Mouse (Mus musculus): ENCODE measurements around the gene Ptgis. TPM values are rescaled to one million over a fixed set of nuclear protein-coding genes. Genes with fewer than 3 reads are reported as not detected.

Ptgis gene
- polyA plus RNA-seq, 1 experiment: 116 TPM

GRCm38 (mm10) chr2:167230554-167230953, 9.8 kb downstream of the Ptgis start:
- Histone ChIP-seq H3K79me2 (ENCODE audit: control insufficient read depth, insufficient read depth) (peaks cover 45% of the 10 kb centered on the region), H3K4me2 (ENCODE audit: low read depth) (no peak overlapping the region), H3ac (ENCODE audit: control insufficient read depth, insufficient read length) (no peak overlapping the region), H3K36me3 (ENCODE audit: control insufficient read depth, insufficient read depth) (no peaks in the 10 kb centered on the region), H3K27me3 (ENCODE audit: control insufficient read depth, insufficient read depth, insufficient read length) (no peaks in the 10 kb centered on the region), H3K4me3 (no peak overlapping the region)
- TF ChIP-seq SRF (IDR thresholded peaks at IDR 0.05; ENCODE audit: control insufficient read depth, insufficient read length, low read depth): no peak

DNA sequence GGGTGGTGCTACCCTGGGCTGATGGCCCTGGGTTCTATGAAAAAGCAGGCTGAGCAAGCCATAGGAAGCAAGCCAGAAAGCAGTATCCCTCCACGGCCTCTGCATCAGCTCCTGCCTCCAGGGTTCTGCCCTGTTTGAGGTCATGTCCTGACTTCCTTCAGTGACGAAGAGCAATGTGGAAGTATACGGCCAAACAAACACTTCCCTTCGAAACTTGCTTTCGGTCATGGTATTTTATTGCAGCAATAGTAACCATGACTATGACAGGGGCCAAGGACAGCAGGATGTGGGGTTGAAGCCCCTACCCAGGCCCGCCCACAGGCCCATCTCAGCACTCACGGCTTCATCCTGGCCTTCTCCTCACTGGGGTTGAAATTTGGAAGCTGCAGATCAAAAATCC, 15.5 kb downstream of the Ptgis start:
- Histone ChIP-seq H3K36me3 (ENCODE audit: control insufficient read depth, insufficient read depth) (no peaks in the 10 kb centered on the region), H3K27me3 (ENCODE audit: control insufficient read depth, insufficient read depth, insufficient read length) (no peaks in the 10 kb centered on the region), H3K4me3 (no peak overlapping the region), H3K79me2 (ENCODE audit: control insufficient read depth, insufficient read depth) (peaks cover 14% of the 10 kb centered on the region), H3K4me2 (ENCODE audit: low read depth) (no peak overlapping the region), H3ac (ENCODE audit: control insufficient read depth, insufficient read length) (no peak overlapping the region)
- no peak for TF ChIP-seq TCF12 (IDR thresholded peaks at IDR 0.05; ENCODE audit: insufficient read depth, poor library complexity, severe bottlenecking)
- TF ChIP-seq REST (IDR thresholded peaks at IDR 0.05; ENCODE audit: insufficient read depth, insufficient read length): no peak
- TF ChIP-seq SRF (IDR thresholded peaks at IDR 0.05; ENCODE audit: control insufficient read depth, insufficient read length, low read depth): no peak
- TF ChIP-seq E2F4 (IDR thresholded peaks at IDR 0.05; ENCODE audit: insufficient read depth): no peak
- no peak for TF ChIP-seq USF1 (IDR thresholded peaks at IDR 0.05; ENCODE audit: low read depth)
- TF ChIP-seq MAX (IDR thresholded peaks at IDR 0.05; ENCODE audit: low read depth): no peak
- TF ChIP-seq CEBPB (IDR thresholded peaks at IDR 0.05; ENCODE audit: insufficient read depth, poor library complexity, severe bottlenecking): no peak
- TF ChIP-seq POLR2AphosphoS2 (IDR thresholded peaks at IDR 0.05; ENCODE audit: insufficient read length, low read depth): no peak

DNA sequence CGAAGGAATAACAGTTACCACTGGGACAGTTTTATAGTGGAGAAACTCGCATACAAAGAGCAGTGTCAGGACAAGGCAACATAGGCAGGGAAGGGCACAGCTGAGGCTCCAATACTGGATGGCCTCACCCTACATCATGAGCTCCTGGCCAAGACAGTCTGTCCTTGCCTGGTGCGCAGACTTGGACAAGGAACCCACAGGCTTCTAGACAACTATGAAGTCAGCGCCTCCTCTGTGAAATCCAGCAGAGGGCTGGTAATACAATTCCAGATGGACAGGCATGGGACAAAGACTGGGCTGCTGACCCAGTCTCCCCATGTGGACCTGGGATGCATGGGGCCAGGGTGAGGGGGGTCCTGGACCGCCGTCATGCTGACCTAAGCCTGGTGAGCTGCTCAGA, 16.2 kb downstream of the Ptgis start:
- H3K4me3 ChIP-seq: no peak overlapping the region

GRCm38 (mm10) chr2:167222152-167222551, 18.3 kb downstream of the Ptgis start:
- no peak for TF ChIP-seq USF1 (IDR thresholded peaks at IDR 0.05; ENCODE audit: low read depth)
- H3K79me2 ChIP-seq (ENCODE audit: control insufficient read depth, insufficient read depth): no peaks in the 10 kb centered on the region
- H3ac ChIP-seq (ENCODE audit: control insufficient read depth, insufficient read length): no peak overlapping the region
- no peaks in the 10 kb centered on the region for H3K27me3 ChIP-seq (ENCODE audit: control insufficient read depth, insufficient read depth, insufficient read length)
- H3K36me3 ChIP-seq (ENCODE audit: control insufficient read depth, insufficient read depth): peaks cover under 1% of the 10 kb centered on the region
- no peak overlapping the region for H3K4me3 ChIP-seq
- H3K4me2 ChIP-seq (ENCODE audit: low read depth): no peak overlapping the region

More for the DNA sequence above, 16.2 kb downstream of the Ptgis start:
- H3ac ChIP-seq (ENCODE audit: control insufficient read depth, insufficient read length): no peak overlapping the region
- no peak overlapping the region for H3K4me2 ChIP-seq (ENCODE audit: low read depth)
- H3K27me3 ChIP-seq (ENCODE audit: control insufficient read depth, insufficient read depth, insufficient read length): no peaks in the 10 kb centered on the region
- no peaks in the 10 kb centered on the region for H3K36me3 ChIP-seq (ENCODE audit: control insufficient read depth, insufficient read depth)
- TF ChIP-seq CEBPB (IDR thresholded peaks at IDR 0.05; ENCODE audit: insufficient read depth, poor library complexity, severe bottlenecking) (no peak), MAX (IDR thresholded peaks at IDR 0.05; ENCODE audit: low read depth) (no peak), REST (IDR thresholded peaks at IDR 0.05; ENCODE audit: insufficient read depth, insufficient read length) (no peak), E2F4 (IDR thresholded peaks at IDR 0.05; ENCODE audit: insufficient read depth) (no peak), POLR2A (IDR thresholded peaks at IDR 0.05; ENCODE audit: insufficient read length, low read depth) (no peak), SRF (IDR thresholded peaks at IDR 0.05; ENCODE audit: control insufficient read depth, insufficient read length, low read depth) (no peak), MYOG (IDR thresholded peaks at IDR 0.05; ENCODE audit: control insufficient read depth in 1 of 3, insufficient read depth in 1 of 3, insufficient read length in 2 of 3, low read depth in 2 of 3) (no peak), POLR2AphosphoS2 (IDR thresholded peaks at IDR 0.05; ENCODE audit: insufficient read length, low read depth) (no peak)
- H3K79me2 ChIP-seq (ENCODE audit: control insufficient read depth, insufficient read depth): peaks cover 9% of the 10 kb centered on the region

DNA sequence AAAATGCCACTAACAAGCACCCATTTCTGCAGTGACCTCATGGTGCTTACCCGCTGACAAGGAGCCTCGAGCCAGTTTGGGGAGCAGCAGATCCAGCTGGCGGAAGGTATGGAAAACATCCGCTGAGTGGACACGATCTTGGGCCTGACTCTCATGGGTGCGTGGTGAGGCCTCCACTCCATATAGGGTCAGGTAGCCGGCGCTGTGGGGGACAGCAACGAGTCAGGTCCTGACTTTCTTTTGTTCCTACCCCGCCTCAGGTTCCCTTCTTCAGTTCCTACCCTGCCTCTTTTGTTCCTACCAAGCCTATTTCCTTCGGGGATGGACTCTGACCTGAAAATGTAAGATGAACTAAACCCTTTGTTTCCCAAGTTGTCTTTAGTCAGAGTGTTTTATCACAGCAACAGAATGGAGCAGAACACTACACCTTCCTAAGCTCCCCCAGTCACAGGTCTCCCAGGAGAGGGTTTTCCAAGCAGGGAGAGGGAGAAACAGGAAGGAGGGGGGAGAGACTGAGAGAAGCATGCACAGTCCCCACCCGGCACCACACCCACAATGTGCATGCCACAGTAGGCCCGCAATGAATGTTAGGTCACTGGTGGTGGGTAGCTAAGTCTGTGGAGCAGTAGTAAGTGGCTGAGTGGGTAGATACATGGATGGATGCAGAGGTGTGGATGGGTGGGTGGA, 19.1 kb downstream of the Ptgis start:
- H3K79me2 ChIP-seq (ENCODE audit: control insufficient read depth, insufficient read depth): no peaks in the 10 kb centered on the region
- H3ac ChIP-seq (ENCODE audit: control insufficient read depth, insufficient read length): no peak overlapping the region
- no peaks in the 10 kb centered on the region for H3K27me3 ChIP-seq (ENCODE audit: control insufficient read depth, insufficient read depth, insufficient read length)
- H3K4me2 ChIP-seq (ENCODE audit: low read depth): no peak overlapping the region
- TF ChIP-seq E2F4 (IDR thresholded peaks at IDR 0.05; ENCODE audit: insufficient read depth) (no peak), SRF (IDR thresholded peaks at IDR 0.05; ENCODE audit: control insufficient read depth, insufficient read length, low read depth) (no peak), REST (IDR thresholded peaks at IDR 0.05; ENCODE audit: insufficient read depth, insufficient read length) (no peak), POLR2AphosphoS2 (IDR thresholded peaks at IDR 0.05; ENCODE audit: insufficient read length, low read depth) (no peak), POLR2A (IDR thresholded peaks at IDR 0.05; ENCODE audit: insufficient read length, low read depth) (no peak), MYOD1 (IDR thresholded peaks at IDR 0.05; ENCODE audit: control insufficient read depth in 1 of 3, insufficient read length in 2 of 3, low read depth in 2 of 3) (no peak), MYOG (IDR thresholded peaks at IDR 0.05; ENCODE audit: control insufficient read depth in 1 of 3, insufficient read depth in 1 of 3, insufficient read length in 2 of 3, low read depth in 2 of 3) (no peak), TCF3 (IDR thresholded peaks at IDR 0.05; ENCODE audit: insufficient read length, low read depth) (no peak), USF1 (IDR thresholded peaks at IDR 0.05; ENCODE audit: low read depth) (no peak), CEBPB (IDR thresholded peaks at IDR 0.05; ENCODE audit: insufficient read depth, poor library complexity, severe bottlenecking) (no peak)
- peaks cover 8% of the 10 kb centered on the region for H3K36me3 ChIP-seq (ENCODE audit: control insufficient read depth, insufficient read depth)
- H3K4me3 ChIP-seq: no peak overlapping the region

All from myocyte (in vitro differentiated cells).